Mouse (Mus musculus) small intestine, adult 2 months (tissue): ENCODE data around the gene Nudt2.

Experiments used
- CTCF ChIP-seq: fragments of 200-500 bp; IDR thresholded peaks from 2 replicates; pipeline ENCODE4 v1.5.1; 2012; ENCODE audit warnings: low read depth, mild to moderate bottlenecking, control low read depth, inconsistent platforms, low read length, moderate library complexity, mixed read lengths; ENCODE audit not compliant: insufficient replicate concordance, insufficient read length; ENCODE audit errors: extremely low read depth
- POLR2A ChIP-seq: fragments of 200-500 bp; IDR thresholded peaks from 2 replicates; pipeline ENCODE4 v1.6.1; 2012; ENCODE audit warnings: low read depth, mild to moderate bottlenecking, control low read depth, inconsistent platforms, low read length, moderate library complexity

GRCm38 (mm10) chr4:41464345-41465286 is at the start of gene Nudt2, which contains the start of gene Kif24:
- TF ChIP-seq CTCF (peak; percentile 18; the same call in 1 of the 2 replicates), POLR2A (peak; percentile 36; the same call in 1 of the 2 replicates)
